Mouse (Mus musculus) right cerebral cortex, postnatal 4 days (tissue): ENCODE data around the gene Trim2.

Experiments
- DNase-seq: peaks from one replicate; pipeline ENCODE4 v3.0.0-alpha.2; 2022

The Trim2 gene

GRCm38 (mm10) chr3:84128871-84129870 lies 177.5 kb downstream of the Trim2 start:
- DNase-seq = no peak

- DNase-seq = no peak
Measured at GRCm38 (mm10) chr3:84127431-84127830, 179.2 kb downstream of the Trim2 start.

DNA sequence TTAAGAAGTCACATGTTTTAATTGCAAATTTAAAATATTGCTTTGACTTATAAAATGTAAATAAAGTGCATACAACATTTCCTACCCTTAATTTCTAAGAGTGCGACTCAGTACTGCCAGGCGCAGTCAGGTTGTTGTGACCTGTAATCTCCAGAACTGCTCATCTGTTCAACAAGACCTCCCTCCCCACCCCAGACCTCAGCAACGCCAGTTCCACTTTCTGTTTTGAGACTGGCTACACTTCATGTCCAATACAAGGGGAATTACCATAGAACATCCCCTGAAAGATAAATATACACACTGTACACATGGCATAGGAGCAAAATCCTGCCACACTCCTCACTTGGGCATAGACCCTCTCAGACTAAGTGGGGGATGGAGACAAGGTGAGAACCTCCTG lies 180.0 kb downstream of the Trim2 start:
- no peak for DNase-seq

GRCm38 (mm10) chr3:84125704-84126289 lies 180.9 kb downstream of the Trim2 start:
- DNase-seq = no peak

DNA sequence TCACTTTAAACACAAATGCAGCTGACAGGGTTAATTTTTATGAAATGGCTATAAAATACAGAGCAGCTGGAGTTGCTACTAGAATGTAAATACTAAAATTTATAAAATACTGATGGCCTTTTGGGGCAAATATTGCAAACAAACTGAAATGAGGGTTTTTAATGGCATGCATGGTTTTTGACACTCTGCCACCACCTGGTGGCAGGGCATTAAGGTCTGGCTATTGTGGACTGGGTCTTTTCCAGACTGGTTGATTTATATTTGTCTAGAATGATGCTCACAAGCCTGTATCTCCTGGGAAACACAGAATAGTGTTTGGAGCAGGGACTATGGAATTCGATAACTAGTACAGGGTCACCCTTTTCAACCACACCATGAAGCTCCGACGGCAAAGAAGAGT lies 183.2 kb downstream of the Trim2 start:
- no peak for DNase-seq

- DNase-seq = no peak
Measured at GRCm38 (mm10) chr3:84118718-84119117, 188.0 kb downstream of the Trim2 start.

- no peak for DNase-seq
Measured at GRCm38 (mm10) chr3:84118178-84118577, 188.5 kb downstream of the Trim2 start.
